In genomic region chr9:32543040-32543581, GRCm38 (mm10) we compare ENCODE assay signal across 9 mouse cellular contexts. TPM values are rescaled to one million over a fixed set of nuclear protein-coding genes. Genes with fewer than 3 reads are reported as not detected.
DNase-seq lines count a peak whose midpoint lies in the region; ATAC-seq and TF ChIP-seq lines count a peak whose summit lies in the region.
"Had no signal": no experiment of that assay in that cellular context is flagged by ENCODE, and none has a peak within 500 bp of the region (broad histone marks: within the 10 kb centered on the region; RNA-seq: fewer than 3 reads in every experiment).

No protein-coding gene starts in this region.

- TF ChIP-seq EP300 in heart, adult 2 months (IDR thresholded peaks at IDR 0.05; ENCODE audit: insufficient read depth, low read depth, low read length): no peak

- WGBS in heart, adult 2 months: 9% methylated on average over 18 of the region's 18 CpGs
- 0% methylated on average over 18 of the region's 18 CpGs for WGBS in embryonic facial prominence, embryonic 11.5 days
- WGBS in midbrain, embryonic 11.5 days: under 1% methylated on average over 16 of the region's 18 CpGs

- ATAC-seq in embryonic facial prominence, embryonic 11.5 days (replicated peaks; ENCODE audit: insufficient number of reproducible peaks, low FRiP score, low TSS enrichment, low read depth): peak; percentile 78
- ATAC-seq in midbrain, embryonic 11.5 days (ENCODE audit: low FRiP score): no peak
- no peak for ATAC-seq in CD4-positive, CD25-positive, alpha-beta regulatory T cell, adult 4 months

- no peaks in the 10 kb centered on the region for H3K9me3 ChIP-seq in embryonic facial prominence, embryonic 11.5 days (replicated peaks; ENCODE audit: control insufficient read depth, low read length)
- H3K9me3 ChIP-seq in midbrain, embryonic 11.5 days (ENCODE audit: control insufficient read depth, low read length): no peaks in the 10 kb centered on the region

- TF ChIP-seq POLR2A in heart, adult 2 months (IDR thresholded peaks at IDR 0.05; ENCODE audit: insufficient read depth, low read depth, low read length): peak; percentile 77

- peak overlapping the region; percentile 79 for H3K9ac ChIP-seq in heart, adult 2 months (ENCODE audit: low read depth, low read length)
- H3K9ac ChIP-seq in embryonic facial prominence, embryonic 11.5 days (replicated peaks; ENCODE audit: low read length): no peak overlapping the region; the same call in none of the 2 replicates
- H3K9ac ChIP-seq in midbrain, embryonic 11.5 days (ENCODE audit: low read length): no peak overlapping the region

- peaks cover 7% of the 10 kb centered on the region; the same call in 1 of the 2 replicates for H3K4me1 ChIP-seq in heart, adult 2 months (ENCODE audit: control insufficient read depth, insufficient read depth, low read length)
- peaks cover 21% of the 10 kb centered on the region for H3K4me1 ChIP-seq in embryonic facial prominence, embryonic 11.5 days (ENCODE audit: control insufficient read depth, insufficient read depth, low read length)
- H3K4me1 ChIP-seq in midbrain, embryonic 11.5 days (ENCODE audit: control insufficient read depth, insufficient read depth, low read length): peaks cover 35% of the 10 kb centered on the region

- H3K79me2 ChIP-seq in heart, adult 2 months (replicated peaks; ENCODE audit: control insufficient read depth, insufficient read depth, low read length): no peaks in the 10 kb centered on the region; the same call in 1 of the 2 replicates

- no peak for TF ChIP-seq CTCF in heart, adult 2 months (IDR thresholded peaks at IDR 0.05)

- H3K4me3 ChIP-seq in heart, adult 2 months: peak overlapping the region; percentile 95
- peak overlapping the region; percentile 90 for H3K4me3 ChIP-seq in embryonic facial prominence, embryonic 11.5 days (ENCODE audit: low read depth, low read length)
- H3K4me3 ChIP-seq in midbrain, embryonic 11.5 days (ENCODE audit: low read depth, low read length): peak overlapping the region; percentile 23
- H3K4me3 ChIP-seq: erythroblast, embryonic 14.5 days had no signal

- H3K27me3 ChIP-seq in heart, adult 2 months (ENCODE audit: control insufficient read depth, insufficient read depth, low read length): no peaks in the 10 kb centered on the region
- H3K27me3 ChIP-seq in embryonic facial prominence, embryonic 11.5 days (ENCODE audit: control insufficient read depth, insufficient read depth, low read length): 0 out of 2 replicates have a peak, but pooled peaks cover 3% of the 10 kb centered on the region
- H3K27me3 ChIP-seq in midbrain, embryonic 11.5 days (ENCODE audit: control insufficient read depth, insufficient read depth, low read length): peaks cover 81% of the 10 kb centered on the region

- intact Hi-C loops in heart, adult 2 months (cut with DNase I): no loop called here
- intact Hi-C loops in heart, postnatal 14 days (cut with DNase I): loop anchor here (5.0 kb wide), 1 partner anchor 86 kb away; no protein-coding TSS in a partner anchor

- no peaks in the 10 kb centered on the region for H3K36me3 ChIP-seq in heart, adult 2 months (ENCODE audit: control insufficient read depth, insufficient read depth, low read length)
- H3K36me3 ChIP-seq in embryonic facial prominence, embryonic 11.5 days (replicated peaks; ENCODE audit: control insufficient read depth, insufficient read depth, low read depth, low read length): no peaks in the 10 kb centered on the region
- H3K36me3 ChIP-seq in midbrain, embryonic 11.5 days (ENCODE audit: control insufficient read depth, insufficient read depth, low read length): no peaks in the 10 kb centered on the region

- H3K4me2 ChIP-seq in embryonic facial prominence, embryonic 11.5 days (ENCODE audit: low read depth, low read length): peak overlapping the region; percentile 46
- H3K4me2 ChIP-seq in midbrain, embryonic 11.5 days: peak overlapping the region; percentile 42

- peak; percentile 37 to 54 for DNase-seq in heart, adult 2 months
- DNase-seq in heart, postnatal 14 days: no peak
- peak; percentile 96 for DNase-seq in embryonic facial prominence, embryonic 11.5 days (ENCODE audit: low spot score)
- DNase-seq in hindlimb bud, embryonic 11.5 days (ENCODE audit: extremely low spot score, low read depth, low spot score): peak; percentile 88
- DNase-seq in midbrain, embryonic 11.5 days (ENCODE audit: low spot score, missing footprints): no peak
- DNase-seq in urinary bladder, adult 2 months (ENCODE audit: low spot score): no peak
- no peak for DNase-seq in cerebellum, postnatal 36 days

- peak overlapping the region; percentile 98 for H3K27ac ChIP-seq in heart, adult 2 months
- peak overlapping the region; percentile 93 for H3K27ac ChIP-seq in embryonic facial prominence, embryonic 11.5 days (replicated peaks; ENCODE audit: low read depth, low read length)
- H3K27ac ChIP-seq in midbrain, embryonic 11.5 days (ENCODE audit: low read depth, low read length): no peak overlapping the region

RNA-seq across cellular contexts. Expression of gene Fli1, which starts 0.5 kb away (rescaled TPM):
- total RNA-seq in heart, adult 2 months (2021): 10 to 100 TPM; 23.5 to 28.2 TPM
- 14.9 and 17.4 TPM in 2 replicates for polyA plus RNA-seq in heart, adult 2 months (2012; rRNA removed)
- total RNA-seq in heart, postnatal 14 days (2021): 10 to 100 TPM; 37.0 to 41.0 TPM
- polyA plus RNA-seq in embryonic facial prominence, embryonic 11.5 days (2014; fragmentation: Nextera tagmentation; extraction: Ambion mirVana): 42.1 and 48.0 TPM in 2 replicates
- polyA plus RNA-seq in midbrain, embryonic 11.5 days (2014; fragmentation: Nextera tagmentation; extraction: Ambion mirVana): 12.6 and 12.8 TPM in 2 replicates
- 6.0 and 7.6 TPM in 2 replicates for polyA plus RNA-seq in urinary bladder, adult 2 months (2012; rRNA removed)
- polyA plus RNA-seq in CD4-positive, CD25-positive, alpha-beta regulatory T cell, adult 4 months (2017; shearing (Covaris generic)): 100 to 1,000 TPM; 105 to 118 TPM

Comparison
In these comparisons a context has a peak if more than half of its experiments do, and no peak if none do; other contexts are left out.
1. DNase-seq: peak in heart, adult 2 months (2 of 2), embryonic facial prominence, embryonic 11.5 days (single experiment) and hindlimb bud, embryonic 11.5 days (single experiment); none in heart, postnatal 14 days (0 of 2), midbrain, embryonic 11.5 days (single experiment), urinary bladder, adult 2 months (single experiment) and cerebellum, postnatal 36 days (0 of 2).
2. H3K4me3 ChIP-seq: peak in every context shown above with its lines; median percentile 95 in heart, adult 2 months; 90 in embryonic facial prominence, embryonic 11.5 days; 23 in midbrain, embryonic 11.5 days.